ENCODE assay signal across 9 mouse cellular contexts in genomic region chr2:147085072-147085870, GRCm38 (mm10). TPM values are rescaled to one million over a fixed set of nuclear protein-coding genes. Genes with fewer than 3 reads are reported as not detected.
DNase-seq lines count a peak whose midpoint lies in the region; ATAC-seq and TF ChIP-seq lines count a peak whose summit lies in the region.
"Had no signal": no experiment of that assay in that cellular context is flagged by ENCODE, and none has a peak within 500 bp of the region (broad histone marks: within the 10 kb centered on the region; RNA-seq: fewer than 3 reads in every experiment).

TSS of gene Nkx2-4 (minus strand) at chr2:147085445.

- WGBS in forebrain, embryonic 15.5 days = under 1% methylated on average over 81 of the region's 82 CpGs

- DNase-seq in adrenal gland, adult 2 months = peak; percentile 26
- DNase-seq in adrenal gland, adult 8-10 months = no peak
- DNase-seq in kidney, postnatal 14 days = peak; percentile 6
- DNase-seq in naive thymus-derived CD4-positive, alpha-beta T cell, adult 2 months (ENCODE audit: low read depth) = peak; percentile 29
- DNase-seq in layer of hippocampus, postnatal 10 days (ENCODE audit: low spot score in 2 of 2) = no peak
- no peak for DNase-seq in layer of hippocampus, adult 9-10 months (ENCODE audit: low spot score)

- TF ChIP-seq CTCF in ES-Bruce4 (IDR thresholded peaks at IDR 0.05; ENCODE audit: low read depth, low read length) = no peak

- H3K9me3 ChIP-seq in ES-Bruce4 (replicated peaks; ENCODE audit: control insufficient read depth, insufficient read depth, low read length, poor library complexity, severe bottlenecking) = no peaks in the 10 kb centered on the region
- H3K9me3 ChIP-seq in forebrain, embryonic 15.5 days = no peaks in the 10 kb centered on the region

- peak within 1 kb of the TSS; percentile 75 for H3K4me3 ChIP-seq in ES-Bruce4 (ENCODE audit: low read depth, low read length)
- H3K4me3 ChIP-seq in forebrain, embryonic 15.5 days = peak within 1 kb of the TSS; percentile 32

- H3K4me1 ChIP-seq in ES-Bruce4 (ENCODE audit: control insufficient read depth, insufficient read depth, low read length) = no peaks in the 10 kb centered on the region
- peaks cover 17% of the 10 kb centered on the region for H3K4me1 ChIP-seq in forebrain, embryonic 15.5 days

- TF ChIP-seq POLR2A in ES-Bruce4 (IDR thresholded peaks at IDR 0.05; ENCODE audit: insufficient read depth, low read length) = no peak

- no peaks in the 10 kb centered on the region for H3K36me3 ChIP-seq in ES-Bruce4 (ENCODE audit: control insufficient read depth, insufficient read depth, low read length, poor library complexity, severe bottlenecking)
- H3K36me3 ChIP-seq in forebrain, embryonic 15.5 days = no peaks in the 10 kb centered on the region

- peak within 1 kb of the TSS; percentile 41 for H3K4me2 ChIP-seq in forebrain, embryonic 15.5 days (replicated peaks)

- H3K27me3 ChIP-seq in ES-Bruce4 (ENCODE audit: control insufficient read depth, insufficient read depth, low read length, poor library complexity, severe bottlenecking) = peaks cover 29% of the 10 kb centered on the region
- H3K27me3 ChIP-seq in forebrain, embryonic 15.5 days = peaks cover 76% of the 10 kb centered on the region

- H3K27ac ChIP-seq in ES-Bruce4 (ENCODE audit: insufficient read depth, low read length) = no peak within 1 kb of the TSS
- H3K27ac ChIP-seq in forebrain, embryonic 15.5 days (replicated peaks) = no peak within 1 kb of the TSS

- peak; percentile 50 for ATAC-seq in forebrain, embryonic 15.5 days (replicated peaks)

- TF ChIP-seq EP300 in ES-Bruce4 (IDR thresholded peaks at IDR 0.05; ENCODE audit: insufficient read depth, low read depth, low read length) = no peak

- peak within 1 kb of the TSS; percentile 93 for H3K9ac ChIP-seq in ES-Bruce4 (ENCODE audit: low read depth, poor library complexity, severe bottlenecking)
- no peak within 1 kb of the TSS for H3K9ac ChIP-seq in forebrain, embryonic 15.5 days (replicated peaks)

RNA-seq across cellular contexts. Expression of gene Nkx2-4, which starts in this region (rescaled TPM):
- total RNA-seq in adrenal gland, adult 2 months (2021) = not detected
- not detected in 2 replicates for polyA plus RNA-seq in adrenal gland, adult 2 months (2012; rRNA removed)
- not detected for total RNA-seq in adrenal gland, adult 8-10 months (2022)
- not detected in 2 replicates for polyA plus RNA-seq in ES-Bruce4 (2011; ENCODE audit: insufficient read depth, insufficient read length, low read depth, missing spikeins)
- 0.31 and 0.76 TPM in 2 replicates for polyA plus RNA-seq in forebrain, embryonic 15.5 days (2015; fragmentation: Nextera tagmentation; extraction: Ambion mirVana)
- not detected for total RNA-seq in layer of hippocampus, postnatal 10 days (2021)
- polyA plus RNA-seq: cortical plate, adult 2 months had no signal

Comparison
In these comparisons a context has a peak if more than half of its experiments do, and no peak if none do; other contexts are left out.
1. Peak in DNase-seq in adrenal gland, adult 2 months; RNA of the gene not detected or under 1 TPM.
2. Peak in ATAC-seq, H3K4me3 ChIP-seq and H3K4me2 ChIP-seq in forebrain, embryonic 15.5 days; RNA of the gene not detected or under 1 TPM.
3. DNase-seq: peak in kidney, postnatal 14 days (single experiment) and naive thymus-derived CD4-positive, alpha-beta T cell, adult 2 months (single experiment); none in adrenal gland, adult 8-10 months (single experiment), layer of hippocampus, postnatal 10 days (0 of 2) and layer of hippocampus, adult 9-10 months (single experiment).